Mouse (Mus musculus) kidney, embryonic 16.5 days (tissue): Measurements from ENCODE around the gene Ptprd. TPM values are rescaled to one million over a fixed set of nuclear protein-coding genes. Genes with fewer than 3 reads are reported as not detected.

ENCODE experiments used
- ATAC-seq: fragments of 200-750 bp; cut with Nextera tagmentation; 2 replicates; pipeline ENCODE4 v1.8.0; 2017; ENCODE audit warnings: moderate TSS enrichment; ENCODE audit not compliant: low FRiP score, low TSS enrichment
- H3K27ac ChIP-seq: fragments of 300-500 bp; sonication (generic); 2 replicates; pipeline ENCODE4 v1.5.1; 2014; ENCODE audit warnings: low read length
- H3K27me3 ChIP-seq: fragments of 300-500 bp; sonication (generic); 2 replicates; pipeline ENCODE4 v1.6.1; 2014; ENCODE audit warnings: low read length, control low read depth, mixed read lengths; ENCODE audit not compliant: insufficient read depth
- H3K36me3 ChIP-seq: fragments of 300-500 bp; sonication (generic); 2 replicates; pipeline ENCODE4 v1.6.1; 2014; ENCODE audit warnings: low read length, control low read depth, mixed read lengths; ENCODE audit not compliant: insufficient read depth
- H3K4me1 ChIP-seq: fragments of 300-500 bp; sonication (generic); 2 replicates; pipeline ENCODE4 v1.6.1; 2014; ENCODE audit warnings: low read length, control low read depth, mixed read lengths; ENCODE audit not compliant: insufficient read depth
- H3K4me2 ChIP-seq: fragments of 300-500 bp; sonication (generic); replicated peaks from 2 replicates; pipeline ENCODE4 v1.6.1; 2014; ENCODE audit warnings: low read depth, low read length
- H3K4me3 ChIP-seq: fragments of 300-500 bp; sonication (generic); 2 replicates; pipeline ENCODE4 v1.5.1; 2014; ENCODE audit warnings: mild to moderate bottlenecking, low read length
- H3K9ac ChIP-seq: fragments of 300-500 bp; sonication (generic); replicated peaks from 2 replicates; pipeline ENCODE4 v1.6.1; 2014; ENCODE audit warnings: low read length
- H3K9me3 ChIP-seq: fragments of 300-500 bp; sonication (generic); 2 replicates; pipeline ENCODE4 v1.6.1; 2016; ENCODE audit warnings: low read length, control low read depth
- WGBS: fragments of 180-500 bp; shearing (Covaris S2); extraction: QIAGEN DNeasy Blood & Tissue Kit; methylation state at CpG from one replicate; pipeline ENCODE4 v1.1.7; 2014; 5-methylcytosine and 5-hydroxymethylcytosine counted together
- polyA plus RNA-seq: library from polyadenylated mRNA; unstranded; fragments of >200 nt; fragmentation: Nextera tagmentation; extraction: Ambion mirVana; gene quantifications from 2 replicates; pipeline ENCODE4 v1.2.1, GENCODE M21; 2015

Gene Ptprd
- polyA plus RNA-seq, 1 experiment from 2014 or later, result 20.9 TPM

GRCm38 (mm10) chr4:76386978-76387824 lies 1824.6 kb downstream of the Ptprd start:
- no peak overlapping the region for H3K4me3 ChIP-seq

GRCm38 (mm10) chr4:76385818-76386217 lies 1825.9 kb downstream of the Ptprd start:
- Histone ChIP-seq H3K9me3 (no peaks in the 10 kb centered on the region), H3K4me2 (no peak overlapping the region), H3K4me1 (peaks cover 3% of the 10 kb centered on the region; the same call in 1 of the 2 replicates), H3K27me3 (no peaks in the 10 kb centered on the region), H3K27ac (peak overlapping the region; percentile 10; the same call in 1 of the 2 replicates), H3K36me3 (0 out of 2 replicates have a peak, but pooled peaks cover 3% of the 10 kb centered on the region), H3K9ac (no peak overlapping the region), H3K4me3 (0 out of 2 replicates have a peak overlapping the region, but pooled peaks have one; percentile 5)
- 63% methylated on average over 5 of the region's 5 CpGs for WGBS
- ATAC-seq, result no peak

More at GRCm38 (mm10) chr4:76386978-76387824, 1824.6 kb downstream of the Ptprd start:
- peak overlapping the region; percentile 55; the same call in 1 of the 2 replicates for H3K27ac ChIP-seq
- H3K9me3 ChIP-seq, result no peaks in the 10 kb centered on the region
- H3K9ac ChIP-seq, result no peak overlapping the region
- H3K4me1 ChIP-seq, result peaks cover 3% of the 10 kb centered on the region; the same call in 1 of the 2 replicates
- peak; percentile 92; the same call in 1 of the 2 replicates for ATAC-seq
- 22% methylated on average over 7 of the region's 7 CpGs for WGBS
- 0 out of 2 replicates have a peak, but pooled peaks cover 3% of the 10 kb centered on the region for H3K36me3 ChIP-seq
- no peaks in the 10 kb centered on the region for H3K27me3 ChIP-seq
- no peak overlapping the region for H3K4me2 ChIP-seq

GRCm38 (mm10) chr4:76380312-76380917 lies 1831.3 kb downstream of the Ptprd start:
- Histone ChIP-seq H3K9ac (no peak overlapping the region), H3K9me3 (no peaks in the 10 kb centered on the region), H3K27me3 (no peaks in the 10 kb centered on the region), H3K27ac (no peak overlapping the region), H3K36me3 (0 out of 2 replicates have a peak, but pooled peaks cover 3% of the 10 kb centered on the region), H3K4me1 (peaks cover 3% of the 10 kb centered on the region; the same call in 1 of the 2 replicates), H3K4me3 (no peak overlapping the region), H3K4me2 (no peak overlapping the region)
- ATAC-seq, result no peak
- WGBS, result 71% methylated on average over 6 of the region's 6 CpGs

- Histone ChIP-seq H3K9ac (0 out of 2 replicates have a peak overlapping the region, but pooled peaks have one; percentile 31), H3K4me1 (peaks cover 35% of the 10 kb centered on the region), H3K36me3 (no peaks in the 10 kb centered on the region), H3K27ac (peak overlapping the region; percentile 80), H3K9me3 (no peaks in the 10 kb centered on the region), H3K27me3 (no peaks in the 10 kb centered on the region), H3K4me3 (no peak overlapping the region), H3K4me2 (peak overlapping the region; percentile 39)
- WGBS, result 40% methylated on average over 4 of the region's 4 CpGs
- peak; percentile 72 for ATAC-seq
Observed at GRCm38 (mm10) chr4:76370041-76370880, 1841.5 kb downstream of the Ptprd start.

GRCm38 (mm10) chr4:76369101-76369500 lies 1842.7 kb downstream of the Ptprd start:
- no peaks in the 10 kb centered on the region for H3K9me3 ChIP-seq
- no peak overlapping the region for H3K9ac ChIP-seq
- H3K4me2 ChIP-seq, result peak overlapping the region; percentile 39
- peak; percentile 81 for ATAC-seq
- H3K27ac ChIP-seq, result peak overlapping the region; percentile 65
- no peak overlapping the region for H3K4me3 ChIP-seq
- 6% methylated on average over 3 of the region's 3 CpGs for WGBS
- no peaks in the 10 kb centered on the region for H3K27me3 ChIP-seq
- H3K36me3 ChIP-seq, result no peaks in the 10 kb centered on the region
- peaks cover 35% of the 10 kb centered on the region for H3K4me1 ChIP-seq

GRCm38 (mm10) chr4:76368291-76368690 lies 1843.5 kb downstream of the Ptprd start:
- Histone ChIP-seq H3K9me3 (no peaks in the 10 kb centered on the region), H3K4me2 (no peak overlapping the region), H3K4me3 (no peak overlapping the region), H3K9ac (no peak overlapping the region), H3K4me1 (peaks cover 35% of the 10 kb centered on the region), H3K27me3 (no peaks in the 10 kb centered on the region), H3K36me3 (no peaks in the 10 kb centered on the region), H3K27ac (no peak overlapping the region)
- ATAC-seq, result no peak
- WGBS, result 87% methylated on average over 2 of the region's 2 CpGs

GRCm38 (mm10) chr4:76367285-76367684 lies 1844.5 kb downstream of the Ptprd start:
- Histone ChIP-seq H3K4me1 (peaks cover 37% of the 10 kb centered on the region), H3K9me3 (no peaks in the 10 kb centered on the region), H3K27me3 (no peaks in the 10 kb centered on the region), H3K4me3 (no peak overlapping the region), H3K27ac (no peak overlapping the region), H3K4me2 (no peak overlapping the region), H3K9ac (no peak overlapping the region), H3K36me3 (no peaks in the 10 kb centered on the region)
- ATAC-seq, result no peak
- WGBS, result 69% methylated on average over 3 of the region's 3 CpGs

- Histone ChIP-seq H3K4me1 (peaks cover 38% of the 10 kb centered on the region), H3K36me3 (no peaks in the 10 kb centered on the region), H3K9me3 (no peaks in the 10 kb centered on the region), H3K4me2 (no peak overlapping the region), H3K9ac (no peak overlapping the region), H3K27me3 (no peaks in the 10 kb centered on the region), H3K27ac (no peak overlapping the region), H3K4me3 (no peak overlapping the region)
- 69% methylated on average over 4 of the region's 4 CpGs for WGBS
- ATAC-seq, result no peak
Observed at GRCm38 (mm10) chr4:76365871-76366270, 1845.9 kb downstream of the Ptprd start.

GRCm38 (mm10) chr4:76361546-76361945 lies 1850.2 kb downstream of the Ptprd start:
- Histone ChIP-seq H3K9ac (no peak overlapping the region), H3K27me3 (no peaks in the 10 kb centered on the region), H3K4me2 (no peak overlapping the region), H3K9me3 (no peaks in the 10 kb centered on the region), H3K27ac (no peak overlapping the region), H3K36me3 (no peaks in the 10 kb centered on the region), H3K4me1 (peaks cover 7% of the 10 kb centered on the region), H3K4me3 (no peak overlapping the region)
- no peak for ATAC-seq
- 62% methylated on average over 1 of the region's 1 CpGs for WGBS
